Mouse (Mus musculus): Measurements from ENCODE around the gene Rpl41.

DNA sequence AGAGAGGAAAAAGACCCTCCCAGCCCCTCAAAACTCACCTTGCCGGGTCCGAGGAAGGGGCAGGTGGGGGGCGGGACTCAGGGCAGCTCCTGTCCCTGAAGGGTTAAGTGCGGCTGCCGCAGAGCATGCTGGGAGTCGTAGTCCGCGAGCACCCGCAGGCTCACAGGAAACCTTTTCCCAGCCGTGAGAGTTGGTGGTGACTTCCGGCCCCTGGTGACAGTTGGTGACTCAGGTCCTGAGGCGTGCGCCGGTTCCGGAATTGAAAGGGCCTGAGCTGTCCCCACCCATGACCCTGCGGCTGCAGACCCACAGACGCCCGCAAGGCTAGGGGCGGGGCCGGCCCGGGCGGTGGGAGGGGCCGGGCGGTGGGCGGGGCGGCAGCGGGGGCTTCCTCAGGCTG lies 50.5 kb downstream of the Rpl41 start, which contains the start of gene Myl6b:
- peak; percentile 45 for TF ChIP-seq POLR2A (IDR thresholded peaks at IDR 0.05; ENCODE audit: insufficient read depth, low read depth, low read length)
- TF ChIP-seq CTCF (IDR thresholded peaks at IDR 0.05), result peak; percentile 40; the same call in 1 of the 2 replicates
